Comparison of ENCODE assay signal across 9 mouse cellular contexts in the genomic region with DNA sequence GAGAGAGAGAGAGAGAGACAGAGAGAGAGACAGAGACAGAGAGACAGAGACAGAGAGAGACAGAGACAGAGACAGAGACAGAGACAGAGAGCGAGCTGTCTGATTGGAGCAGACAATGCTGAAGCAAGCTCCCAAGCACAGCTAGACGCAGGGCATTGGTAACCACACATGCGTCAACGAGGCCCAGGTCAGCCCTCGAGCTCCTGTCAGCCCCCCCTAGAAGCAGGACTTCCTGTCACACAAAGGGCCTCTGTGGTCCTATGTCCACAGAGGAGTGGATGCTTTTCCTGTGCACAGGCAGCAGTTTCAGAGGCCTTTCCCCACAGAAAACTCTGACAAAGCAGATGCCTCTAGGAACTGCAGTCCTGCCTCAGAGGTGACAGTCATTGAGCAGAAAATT. TPM values are rescaled to one million over a fixed set of nuclear protein-coding genes. Genes with fewer than 3 reads are reported as not detected.
DNase-seq lines count a peak whose midpoint lies in the region; ATAC-seq lines count a peak whose summit lies in the region.
"Had no signal": no experiment of that assay in that cellular context is flagged by ENCODE, and none has a peak within 500 bp of the region (broad histone marks: within the 10 kb centered on the region; RNA-seq: fewer than 3 reads in every experiment).

No protein-coding gene starts in this region.

- no peak overlapping the region for H3K4me2 ChIP-seq in embryonic facial prominence, embryonic 14.5 days (ENCODE audit: low read depth, low read length)
- H3K4me2 ChIP-seq in limb, embryonic 12.5 days, result no peak overlapping the region

- no peak overlapping the region; the same call in 1 of the 2 replicates for H3K27ac ChIP-seq in embryonic facial prominence, embryonic 14.5 days (replicated peaks; ENCODE audit: low read depth, low read length)
- H3K27ac ChIP-seq in limb, embryonic 12.5 days, result peak overlapping the region; percentile 62

- H3K9ac ChIP-seq in embryonic facial prominence, embryonic 14.5 days (ENCODE audit: low read depth, low read length), result no peak overlapping the region
- no peak overlapping the region for H3K9ac ChIP-seq in limb, embryonic 12.5 days (replicated peaks)

- intact Hi-C loops in gastrocnemius, postnatal 36 days (cut with DNase I), result no loop called here

- no peaks in the 10 kb centered on the region for H3K36me3 ChIP-seq in embryonic facial prominence, embryonic 14.5 days (ENCODE audit: control insufficient read depth, insufficient read depth, low read length)
- no peaks in the 10 kb centered on the region for H3K36me3 ChIP-seq in limb, embryonic 12.5 days

- no peaks in the 10 kb centered on the region for H3K27me3 ChIP-seq in embryonic facial prominence, embryonic 14.5 days (replicated peaks; ENCODE audit: control insufficient read depth, insufficient read depth, low read length)
- H3K27me3 ChIP-seq in limb, embryonic 12.5 days, result no peaks in the 10 kb centered on the region

- ATAC-seq in embryonic facial prominence, embryonic 14.5 days (ENCODE audit: low read depth), result no peak; the same call in 1 of the 2 replicates
- no peak for ATAC-seq in limb, embryonic 12.5 days (ENCODE audit: insufficient number of reproducible peaks, insufficient read depth, low FRiP score, low TSS enrichment, low read depth)

- 29% methylated on average over 5 of the region's 5 CpGs for WGBS in embryonic facial prominence, embryonic 14.5 days
- 36% methylated on average over 5 of the region's 5 CpGs for WGBS in limb, embryonic 12.5 days

- no peaks in the 10 kb centered on the region for H3K9me3 ChIP-seq in embryonic facial prominence, embryonic 14.5 days (ENCODE audit: control insufficient read depth, low read length)
- H3K9me3 ChIP-seq in limb, embryonic 12.5 days, result no peaks in the 10 kb centered on the region

- peak; percentile 97 for DNase-seq in heart, adult 11 months
- DNase-seq in heart, adult 8-10 months (ENCODE audit: low spot score), result no peak
- DNase-seq in 416B (ENCODE audit: low read depth), result peak; percentile 68
- DNase-seq in embryonic facial prominence, embryonic 14.5 days (ENCODE audit: low spot score), result peak; percentile 55
- no peak for DNase-seq in spleen, adult 18-20 months
- no peak for DNase-seq in gastrocnemius, postnatal 36 days
- DNase-seq in frontal cortex, postnatal 10 days (ENCODE audit: low spot score in 2 of 2), result no peak
- DNase-seq: right cerebral cortex, postnatal 14 days had no signal

- 0 out of 2 replicates have a peak, but pooled peaks cover 10% of the 10 kb centered on the region for H3K4me1 ChIP-seq in embryonic facial prominence, embryonic 14.5 days (ENCODE audit: control insufficient read depth, insufficient read depth, low read length)
- H3K4me1 ChIP-seq in limb, embryonic 12.5 days (replicated peaks), result peaks cover 25% of the 10 kb centered on the region

- H3K4me3 ChIP-seq in embryonic facial prominence, embryonic 14.5 days (ENCODE audit: low read depth, low read length), result no peak overlapping the region
- no peak overlapping the region for H3K4me3 ChIP-seq in limb, embryonic 12.5 days (replicated peaks)

RNA-seq across cellular contexts. Expression of a gene that starts 38.6 kb away (rescaled TPM):
- total RNA-seq in heart, adult 8-10 months (2022), result 100 to 1,000 TPM; 209 to 267 (median 247) TPM
- polyA plus RNA-seq in embryonic facial prominence, embryonic 14.5 days (2014; fragmentation: Nextera tagmentation; extraction: Ambion mirVana), result 49.3 TPM in 2 replicates
- polyA plus RNA-seq in limb, embryonic 12.5 days (2016; fragmentation: Nextera tagmentation; extraction: Ambion mirVana), result 45.5 and 50.6 TPM in 2 replicates
- total RNA-seq in gastrocnemius, postnatal 36 days (2021), result 10 to 100 TPM; 41.4 to 50.5 TPM

Comparison
In these comparisons a context has a peak if more than half of its experiments do, and no peak if none do; other contexts are left out.
1. DNase-seq: peak in heart, adult 11 months (single experiment), 416B (single experiment) and embryonic facial prominence, embryonic 14.5 days (single experiment); none in heart, adult 8-10 months (single experiment), spleen, adult 18-20 months (0 of 2), gastrocnemius, postnatal 36 days (0 of 2) and frontal cortex, postnatal 10 days (0 of 2).
2. RNA of a gene that starts 38.6 kb away (total RNA-seq): 209 to 267 TPM in heart, adult 8-10 months; 41.4 to 50.5 TPM in gastrocnemius, postnatal 36 days; every median in the first group is over 4 times any median in the second.